Mouse (Mus musculus) forebrain, embryonic 14.5 days (tissue): ENCODE measurements around the gene Gm49339. TPM values are rescaled to one million over a fixed set of nuclear protein-coding genes. Genes with fewer than 3 reads are reported as not detected.
"Not testable (repeated sequence)": the region's sequence is repeated elsewhere in the genome, so short reads cannot be mapped to it uniquely, and the experiment has no call there.

Source experiments
- ATAC-seq: fragments of 200-750 bp; cut with Nextera tagmentation; 2 replicates; pipeline ENCODE4 v1.8.0; 2017; ENCODE audit warnings: mild to moderate bottlenecking, moderate library complexity
- DNase-seq: peaks from one replicate; pipeline ENCODE4 v3.0.0-alpha.2; 2015; ENCODE audit warnings: low spot score
- H3K27ac ChIP-seq: fragments of 300-500 bp; sonication (generic); 2 replicates; pipeline ENCODE4 v1.5.1; 2014; ENCODE audit warnings: low read depth, mild to moderate bottlenecking, control low read depth, low read length, moderate library complexity
- H3K27me3 ChIP-seq: fragments of 300-500 bp; sonication (generic); replicated peaks from 2 replicates; pipeline ENCODE4 v1.6.1; 2014; ENCODE audit warnings: low read length, control low read depth, mixed read lengths; ENCODE audit not compliant: control insufficient read depth, insufficient read depth
- H3K36me3 ChIP-seq: fragments of 300-500 bp; sonication (generic); 2 replicates; pipeline ENCODE4 v1.6.1; 2014; ENCODE audit warnings: low read length, control low read depth; ENCODE audit not compliant: control insufficient read depth, insufficient read depth
- H3K4me1 ChIP-seq: fragments of 300-500 bp; sonication (generic); 2 replicates; pipeline ENCODE4 v1.6.1; 2014; ENCODE audit warnings: antibody characterized with exemption, low read length, control low read depth; ENCODE audit not compliant: control insufficient read depth, insufficient read depth
- H3K4me2 ChIP-seq: fragments of 300-500 bp; sonication (generic); 2 replicates; pipeline ENCODE4 v1.6.1; 2014; ENCODE audit warnings: mild to moderate bottlenecking, control low read depth, low read length
- H3K4me3 ChIP-seq: fragments of 300-500 bp; sonication (generic); 2 replicates; pipeline ENCODE4 v1.5.1; 2014; ENCODE audit warnings: low read depth, low read length, control low read depth
- H3K9ac ChIP-seq: fragments of 300-500 bp; sonication (generic); 2 replicates; pipeline ENCODE4 v1.6.1; 2014; ENCODE audit warnings: mild to moderate bottlenecking, low read length, control low read depth, moderate library complexity
- H3K9me3 ChIP-seq: fragments of 300-500 bp; sonication (generic); replicated peaks from 2 replicates; pipeline ENCODE4 v1.6.1; 2016; ENCODE audit warnings: low read length, control low read depth, mixed read lengths; ENCODE audit not compliant: control insufficient read depth
- WGBS: fragments of 180-500 bp; shearing (Covaris S2); extraction: QIAGEN DNeasy Blood & Tissue Kit; methylation state at CpG from one replicate; pipeline ENCODE4 v1.1.7; 2014; 5-methylcytosine and 5-hydroxymethylcytosine counted together
- polyA plus RNA-seq: library from polyadenylated mRNA; unstranded; fragments of >200 nt; fragmentation: Nextera tagmentation; extraction: Ambion mirVana; gene quantifications from 2 replicates; pipeline ENCODE4 v1.2.1, GENCODE M21; 2014

The Gm49339 gene
- 0.14 TPM in 1 of 2 replicates, not detected in the other for polyA plus RNA-seq

DNA sequence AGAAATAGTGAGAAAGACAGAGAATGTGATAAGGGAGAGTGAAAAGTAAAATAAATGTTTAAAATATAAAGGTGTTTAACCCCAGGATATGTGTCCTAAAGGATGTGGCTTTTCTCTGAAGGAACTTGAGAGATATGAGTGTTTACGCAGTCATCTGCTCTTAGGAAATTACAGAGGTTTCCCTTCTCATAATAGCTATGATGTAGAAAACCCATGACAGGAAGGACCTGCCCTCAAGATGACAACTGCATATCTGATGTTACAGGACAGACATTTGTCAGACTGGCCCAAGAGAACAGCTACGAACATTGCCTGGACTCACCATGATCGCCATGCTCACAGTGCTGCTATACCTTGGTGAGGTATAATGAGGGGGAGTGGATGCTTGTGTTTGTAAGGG, at the start of gene Gm49339, which contains the start of gene Lilr4b:
Gm49339 (plus strand) TSS at position 216 of the 400 bp plus-strand sequence.
Lilr4b (plus strand) TSS at position 236 of the 400 bp plus-strand sequence.
- H3K4me1 ChIP-seq, ATAC-seq, H3K4me3 ChIP-seq, H3K4me2 ChIP-seq, H3K9me3 ChIP-seq, DNase-seq, H3K27me3 ChIP-seq, H3K27ac ChIP-seq, H3K36me3 ChIP-seq, H3K9ac ChIP-seq: not testable (repeated sequence)
- WGBS: 84% methylated on average over 1 of the region's 3 CpGs

DNA sequence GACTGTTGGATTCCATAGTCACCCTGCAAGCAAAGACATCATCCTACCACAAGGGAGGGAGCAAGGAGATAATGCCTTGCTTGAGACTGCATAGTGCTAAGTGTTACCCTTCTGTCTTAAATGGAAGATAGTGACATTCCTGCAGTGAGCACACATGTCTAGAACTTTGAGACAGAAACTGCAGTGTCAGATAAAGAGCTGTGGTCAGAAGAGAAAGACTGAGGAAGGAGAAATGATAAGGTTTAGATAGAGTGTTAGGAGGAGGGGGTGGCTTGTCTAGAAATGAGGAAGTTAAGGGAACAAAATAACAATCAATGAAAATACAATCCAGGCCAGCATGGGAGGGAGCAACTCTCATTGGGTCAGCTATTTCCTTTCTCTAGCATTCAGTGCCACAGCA, 47.5 kb upstream of the Gm49339 start:
- no peaks in the 10 kb centered on the region for H3K9me3 ChIP-seq
- no peaks in the 10 kb centered on the region for H3K4me1 ChIP-seq
- H3K27me3 ChIP-seq: no peaks in the 10 kb centered on the region
- ATAC-seq (no peak), DNase-seq (no peak)
- H3K4me2 ChIP-seq: no peak overlapping the region
- no peak overlapping the region for H3K27ac ChIP-seq
- no peak overlapping the region for H3K4me3 ChIP-seq
- H3K9ac ChIP-seq: no peak overlapping the region
- H3K36me3 ChIP-seq: no peaks in the 10 kb centered on the region

DNA sequence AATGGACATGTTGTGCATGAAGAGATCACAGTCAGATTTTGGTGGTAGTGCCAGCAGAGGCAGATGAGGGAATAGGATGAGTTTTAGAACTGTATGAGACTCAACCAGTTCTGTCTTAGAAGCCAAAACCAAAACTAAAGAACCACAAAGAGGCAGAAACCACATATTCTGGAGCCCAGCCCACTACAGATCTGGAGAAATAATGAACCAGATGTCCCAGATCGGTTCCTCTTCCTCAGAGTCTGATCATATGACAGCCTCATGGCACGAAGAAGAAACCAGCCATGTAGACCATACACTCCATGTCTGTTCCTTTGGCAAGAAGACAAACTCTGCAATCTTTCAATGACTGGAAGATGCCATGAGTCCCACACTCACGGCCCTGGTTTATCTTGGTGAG, 44.7 kb upstream of the Gm49339 start:
- no peak overlapping the region for H3K27ac ChIP-seq
- H3K36me3 ChIP-seq: no peaks in the 10 kb centered on the region
- no peak overlapping the region for H3K4me2 ChIP-seq
- H3K4me3 ChIP-seq: no peak overlapping the region
- no peaks in the 10 kb centered on the region for H3K9me3 ChIP-seq
- ATAC-seq (no peak), DNase-seq (no peak)
- WGBS: 85% methylated on average over 3 of the region's 3 CpGs
- H3K9ac ChIP-seq: no peak overlapping the region
- H3K4me1 ChIP-seq: no peaks in the 10 kb centered on the region
- H3K27me3 ChIP-seq: no peaks in the 10 kb centered on the region

DNA sequence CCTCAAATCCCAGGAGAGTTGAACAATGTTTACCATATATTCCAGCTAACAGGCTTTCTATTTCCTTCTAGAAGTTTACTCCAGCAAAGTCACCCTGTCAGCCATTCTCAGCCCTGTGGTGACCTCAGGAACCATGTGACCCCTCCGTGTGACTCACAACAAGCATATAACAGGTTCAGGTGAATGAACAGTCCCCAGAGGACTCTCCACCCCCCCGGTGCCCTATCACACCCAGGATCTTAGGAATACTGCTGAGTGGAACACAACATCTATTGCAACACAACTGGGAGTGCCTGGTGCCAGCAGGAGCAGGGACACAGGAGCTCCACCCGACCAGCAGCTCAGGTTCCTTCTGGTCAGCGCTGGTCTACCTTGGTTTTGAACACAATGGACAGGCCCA, 28.8 kb upstream of the Gm49339 start:
- no peak overlapping the region for H3K4me3 ChIP-seq
- 88% methylated on average over 4 of the region's 4 CpGs for whole genome bisulfite sequencing
- ATAC-seq: no peak
- no peaks in the 10 kb centered on the region for H3K36me3 ChIP-seq
- no peak overlapping the region for H3K9ac ChIP-seq
- H3K27ac ChIP-seq: no peak overlapping the region
- no peaks in the 10 kb centered on the region for H3K9me3 ChIP-seq
- H3K4me1 ChIP-seq: no peaks in the 10 kb centered on the region
- no peaks in the 10 kb centered on the region for H3K27me3 ChIP-seq
- no peak for DNase-seq
- no peak overlapping the region for H3K4me2 ChIP-seq

DNA sequence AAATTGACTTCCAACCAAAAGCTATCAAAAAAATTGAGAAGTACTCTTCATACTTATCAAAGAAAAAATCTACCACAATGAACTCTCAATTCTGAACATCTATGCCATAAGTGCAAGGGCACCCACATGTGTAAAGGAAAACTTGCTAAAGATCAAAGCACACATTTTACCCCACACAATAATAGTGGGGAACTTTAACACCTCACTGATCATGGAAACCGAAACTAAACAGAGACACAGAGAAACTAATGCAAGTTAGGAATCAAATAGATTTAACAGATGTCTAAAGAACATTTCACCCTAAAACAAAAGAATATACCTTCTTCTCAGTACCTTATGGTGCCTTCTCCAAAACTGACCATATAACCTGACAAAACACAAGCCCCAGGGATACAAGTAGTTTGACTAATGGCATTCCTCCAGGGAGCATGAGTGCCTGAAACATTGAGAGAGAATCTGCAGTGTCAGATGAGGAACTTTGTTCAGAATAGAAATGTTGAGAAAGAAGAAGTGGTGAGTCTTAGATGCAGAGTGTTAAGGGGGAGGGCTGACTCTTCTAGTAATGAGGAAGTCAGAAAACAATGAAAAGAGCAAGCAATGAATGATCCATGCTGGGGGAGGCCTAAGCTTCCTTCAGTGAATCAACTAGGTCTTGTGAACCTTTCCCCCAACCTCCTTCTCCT, 26.7 kb upstream of the Gm49339 start:
- no peaks in the 10 kb centered on the region for H3K27me3 ChIP-seq
- WGBS: 84% methylated on average over 1 of the region's 1 CpGs
- H3K9ac ChIP-seq: no peak overlapping the region
- no peak for ATAC-seq
- H3K4me1 ChIP-seq: no peaks in the 10 kb centered on the region
- H3K36me3 ChIP-seq: no peaks in the 10 kb centered on the region
- H3K4me2 ChIP-seq: no peak overlapping the region
- no peak overlapping the region for H3K4me3 ChIP-seq
- no peak overlapping the region for H3K27ac ChIP-seq
- no peak for DNase-seq
- no peaks in the 10 kb centered on the region for H3K9me3 ChIP-seq

DNA sequence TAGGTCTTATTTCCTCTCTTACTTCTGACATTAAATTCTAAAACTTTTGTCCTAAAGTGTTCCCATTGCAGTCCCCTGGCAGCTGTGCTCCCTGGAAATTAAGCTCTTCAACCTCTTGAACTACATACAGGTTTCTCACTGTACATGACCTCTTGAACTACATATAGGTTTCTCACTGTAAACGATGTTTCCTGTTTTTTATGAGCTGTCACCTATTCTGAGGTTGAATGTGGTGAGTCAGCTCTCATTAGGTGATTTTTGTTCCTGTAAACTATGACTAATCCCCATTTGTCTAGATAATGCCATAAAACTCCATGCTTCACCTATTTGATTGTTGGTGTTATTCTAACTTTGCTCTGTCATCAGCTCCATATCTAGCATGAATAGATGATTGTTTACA, 26.0 kb upstream of the Gm49339 start:
- 82% methylated on average over 1 of the region's 1 CpGs for WGBS
- Histone ChIP-seq H3K9ac (no peak overlapping the region), H3K9me3 (no peaks in the 10 kb centered on the region), H3K4me2 (no peak overlapping the region), H3K36me3 (no peaks in the 10 kb centered on the region), H3K4me1 (no peaks in the 10 kb centered on the region), H3K4me3 (no peak overlapping the region), H3K27me3 (no peaks in the 10 kb centered on the region), H3K27ac (no peak overlapping the region)
- no peak for ATAC-seq
- DNase-seq: no peak

DNA sequence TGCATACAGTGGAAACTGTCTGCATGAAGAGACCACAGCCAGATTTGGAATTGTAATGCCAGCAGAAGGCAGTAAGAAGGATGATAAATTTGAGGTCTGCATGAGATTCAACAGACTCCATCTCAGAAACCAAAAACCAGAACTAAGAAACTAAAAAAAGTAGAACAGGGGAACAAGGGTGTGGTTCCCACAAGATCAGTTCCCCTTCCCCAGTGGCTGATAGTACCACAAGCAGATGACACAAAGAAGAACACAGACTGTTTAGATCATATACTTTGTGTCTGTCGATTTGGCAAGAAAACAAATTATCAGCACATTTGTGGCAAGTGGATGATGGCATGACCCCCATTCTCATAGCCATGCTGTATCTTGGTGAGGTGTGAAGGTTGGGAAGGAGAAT, 24.6 kb upstream of the Gm49339 start:
- Histone ChIP-seq H3K27ac (no peak overlapping the region), H3K9me3 (no peaks in the 10 kb centered on the region), H3K4me3 (no peak overlapping the region), H3K4me2 (no peak overlapping the region), H3K27me3 (no peaks in the 10 kb centered on the region), H3K4me1 (no peaks in the 10 kb centered on the region), H3K9ac (no peak overlapping the region), H3K36me3 (no peaks in the 10 kb centered on the region)
- DNase-seq: no peak
- no peak for ATAC-seq
- 96% methylated on average over 1 of the region's 1 CpGs for WGBS

DNA sequence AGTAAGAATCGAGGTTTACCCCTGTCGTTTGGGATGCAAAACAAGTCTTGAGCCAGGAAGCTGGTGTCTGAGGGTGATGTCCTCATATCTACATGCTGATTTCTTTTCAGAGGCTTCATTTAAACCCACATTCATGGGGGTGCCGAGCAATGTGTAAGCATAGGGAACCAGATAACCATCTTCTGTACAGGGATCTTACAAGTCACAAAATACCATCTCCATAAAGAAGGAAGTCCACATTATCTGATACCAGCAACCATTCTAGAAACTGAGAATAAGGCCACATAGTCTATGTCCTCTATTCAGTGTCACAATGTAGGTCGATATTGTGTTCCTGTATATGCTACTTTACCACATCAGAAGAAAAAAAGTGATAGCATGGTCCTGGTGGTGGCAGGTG, 24.0 kb upstream of the Gm49339 start:
- H3K9me3 ChIP-seq: no peaks in the 10 kb centered on the region
- no peak for DNase-seq
- ATAC-seq: no peak
- no peak overlapping the region for H3K4me2 ChIP-seq
- H3K4me3 ChIP-seq: no peak overlapping the region
- no peaks in the 10 kb centered on the region for H3K36me3 ChIP-seq
- WGBS: 78% methylated on average over 4 of the region's 4 CpGs
- H3K27ac ChIP-seq: no peak overlapping the region
- H3K27me3 ChIP-seq: no peaks in the 10 kb centered on the region
- no peak overlapping the region for H3K9ac ChIP-seq
- no peaks in the 10 kb centered on the region for H3K4me1 ChIP-seq

DNA sequence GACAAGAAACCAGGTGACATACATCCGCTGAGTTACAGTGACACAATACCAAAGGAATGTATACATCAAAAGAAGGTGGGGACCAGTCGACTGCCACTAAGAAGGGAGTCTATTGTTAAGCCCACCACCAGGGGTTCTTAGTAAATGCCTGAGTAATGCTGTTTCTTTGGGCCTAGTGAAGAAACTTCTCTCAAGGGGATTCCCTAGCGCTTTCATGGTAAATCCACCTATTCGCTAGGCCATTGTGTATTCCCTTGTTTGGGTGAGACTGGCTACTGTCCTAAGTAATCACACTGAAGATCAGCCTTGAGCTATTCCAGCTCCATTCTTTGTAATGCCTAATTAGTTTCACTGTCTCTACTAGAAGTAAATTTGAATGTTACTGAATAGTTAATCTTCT, 16.6 kb upstream of the Gm49339 start:
- H3K9ac ChIP-seq, H3K27me3 ChIP-seq, ATAC-seq, H3K27ac ChIP-seq, H3K4me2 ChIP-seq, H3K4me3 ChIP-seq, H3K36me3 ChIP-seq, H3K9me3 ChIP-seq, H3K4me1 ChIP-seq, DNase-seq: not testable (repeated sequence)
- WGBS: 16% methylated on average over 4 of the region's 4 CpGs
